Mouse (Mus musculus) ZHBTc4 (cell line): Measurements from ENCODE around the gene E330017A01Rik.

Source experiments
- DNase-seq: peaks from one replicate; pipeline ENCODE4 v3.0.0-alpha.2; 2011; ENCODE audit warnings: low read depth, low spot score

Gene E330017A01Rik

DNA sequence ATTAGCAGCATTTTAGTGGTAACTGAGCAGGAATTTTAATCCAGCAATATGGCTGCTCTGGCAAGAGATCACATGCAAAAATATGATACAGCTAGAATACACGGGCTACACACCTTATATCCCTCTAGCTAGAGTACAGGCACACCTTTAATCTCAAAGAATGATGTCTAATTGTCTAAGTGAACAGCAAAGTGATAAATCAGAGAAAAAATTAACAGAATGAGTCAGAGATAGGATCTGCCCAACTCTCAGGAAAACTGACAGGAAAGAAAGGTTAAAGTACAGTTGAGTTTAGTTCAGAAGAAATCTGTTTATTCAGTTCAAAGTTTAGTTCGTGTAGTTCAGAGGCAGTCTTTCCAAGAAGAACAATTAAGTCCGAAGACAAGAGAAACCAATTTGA, 47.2 kb downstream of the E330017A01Rik start:
- no peak for DNase-seq

DNA sequence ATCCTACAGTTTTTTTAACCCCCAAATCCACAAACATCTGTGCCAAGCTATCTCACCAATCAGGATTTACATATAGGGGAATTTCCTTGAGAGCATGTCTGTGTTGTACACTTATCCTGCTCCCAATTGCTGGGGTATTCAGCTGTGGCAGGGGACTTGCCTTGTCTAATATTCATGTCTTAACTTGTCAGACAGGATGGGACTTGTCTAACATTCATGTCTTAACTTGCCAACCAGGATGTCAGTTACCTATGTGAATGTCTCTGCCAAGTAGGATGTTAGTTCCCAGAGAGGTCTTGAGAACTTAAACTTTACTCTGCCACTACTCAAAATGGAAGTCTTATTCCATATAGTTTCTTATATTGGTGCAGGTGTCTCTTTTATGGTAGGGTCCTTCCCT, 49.1 kb downstream of the E330017A01Rik start:
- no peak for DNase-seq
